7 mouse cellular contexts compared by ENCODE assay signal in the genomic region with DNA sequence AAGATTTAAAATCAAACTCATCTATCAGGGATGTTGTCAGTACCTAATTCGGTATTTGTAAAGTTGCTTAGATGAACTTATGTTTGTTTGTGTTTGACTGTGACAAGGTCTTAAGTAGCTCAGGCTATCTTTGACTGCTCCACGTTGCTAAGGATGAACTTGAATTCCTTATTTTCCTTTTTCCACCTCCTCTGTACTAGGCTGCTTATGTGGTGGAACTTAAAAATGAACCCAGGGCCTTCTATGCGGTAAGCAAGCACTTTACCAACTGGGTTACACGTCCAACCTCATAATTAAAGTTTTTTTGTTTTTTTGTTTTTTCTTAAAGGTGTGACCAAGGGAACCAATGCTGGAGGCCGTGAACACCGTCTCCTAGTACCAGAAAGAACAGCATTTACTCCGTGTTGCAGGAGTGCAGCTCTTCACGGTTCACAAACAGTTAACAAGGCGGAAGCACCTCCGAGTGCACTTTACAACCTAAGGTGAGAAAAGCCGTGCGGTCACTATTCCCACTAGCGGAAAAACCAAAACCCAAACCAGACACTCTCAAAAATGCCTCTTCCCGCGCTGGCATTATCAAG. TPM values are rescaled to one million over a fixed set of nuclear protein-coding genes. Genes with fewer than 3 reads are reported as not detected.
A peak's percentile ranks its signal among the peaks of the same experiment; 100 is the strongest.
DNase-seq lines count a peak whose midpoint lies in the region; ATAC-seq and TF ChIP-seq lines count a peak whose summit lies in the region.

A gene (plus strand): TSS at position 325 of the 581 bp plus-strand sequence.

- ATAC-seq in embryonic facial prominence, embryonic 13.5 days (ENCODE audit: insufficient number of reproducible peaks, insufficient read depth, low FRiP score, low TSS enrichment, low read depth): no peak
- ATAC-seq in heart, embryonic 16.5 days (replicated peaks; ENCODE audit: extremely low read depth, insufficient read depth, low FRiP score): peak; percentile 20; the same call in 1 of the 2 replicates
- peak; percentile 75 for ATAC-seq in neural tube, embryonic 15.5 days (ENCODE audit: low FRiP score)

- 8% methylated on average over 15 of the region's 15 CpGs for WGBS in thymus, adult 2 months
- WGBS in embryonic facial prominence, embryonic 13.5 days: 5% methylated on average over 15 of the region's 15 CpGs
- WGBS in heart, embryonic 16.5 days: 4% methylated on average over 15 of the region's 15 CpGs
- WGBS in limb, embryonic 10.5 days: 5% methylated on average over 15 of the region's 15 CpGs
- 5% methylated on average over 15 of the region's 15 CpGs for whole genome bisulfite sequencing in neural tube, embryonic 15.5 days

- H3K27me3 ChIP-seq in thymus, adult 2 months (ENCODE audit: control insufficient read depth, insufficient read depth, low read length): no peaks in the 10 kb centered on the region
- peaks cover under 1% of the 10 kb centered on the region; the same call in 1 of the 2 replicates for H3K27me3 ChIP-seq in embryonic facial prominence, embryonic 13.5 days
- H3K27me3 ChIP-seq in heart, embryonic 16.5 days (ENCODE audit: control insufficient read depth, insufficient read depth, low read length): no peaks in the 10 kb centered on the region
- H3K27me3 ChIP-seq in limb, embryonic 10.5 days (ENCODE audit: low read depth, poor library complexity, severe bottlenecking): no peaks in the 10 kb centered on the region
- no peaks in the 10 kb centered on the region for H3K27me3 ChIP-seq in neural tube, embryonic 15.5 days (replicated peaks)

- H3K27ac ChIP-seq in thymus, adult 2 months (ENCODE audit: control insufficient read depth, insufficient read depth, low read length): peak within 1 kb of the TSS; percentile 39; the same call in 1 of the 2 replicates
- H3K27ac ChIP-seq in embryonic facial prominence, embryonic 13.5 days: peak within 1 kb of the TSS; percentile 92
- peak within 1 kb of the TSS; percentile 94 for H3K27ac ChIP-seq in heart, embryonic 16.5 days (ENCODE audit: low read length)
- H3K27ac ChIP-seq in limb, embryonic 10.5 days: peak within 1 kb of the TSS; percentile 94
- H3K27ac ChIP-seq in neural tube, embryonic 15.5 days (replicated peaks): peak within 1 kb of the TSS; percentile 94

- peak within 1 kb of the TSS; percentile 77 for H3K4me3 ChIP-seq in thymus, adult 2 months (ENCODE audit: control insufficient read depth, insufficient read depth, low read length)
- peak within 1 kb of the TSS; percentile 97 for H3K4me3 ChIP-seq in embryonic facial prominence, embryonic 13.5 days
- H3K4me3 ChIP-seq in heart, embryonic 16.5 days (ENCODE audit: low read length): peak within 1 kb of the TSS; percentile 87
- H3K4me3 ChIP-seq in limb, embryonic 10.5 days: peak within 1 kb of the TSS; percentile 97
- peak within 1 kb of the TSS; percentile 100 for H3K4me3 ChIP-seq in neural tube, embryonic 15.5 days (replicated peaks)

- no peak for TF ChIP-seq POLR2A in thymus, adult 2 months (IDR thresholded peaks at IDR 0.05; ENCODE audit: control insufficient read depth, extremely low read depth, insufficient read depth, low read length, poor library complexity)

- peaks cover 5% of the 10 kb centered on the region for H3K4me1 ChIP-seq in thymus, adult 2 months (replicated peaks; ENCODE audit: control insufficient read depth, insufficient read depth, low read length)
- peaks cover 8% of the 10 kb centered on the region for H3K4me1 ChIP-seq in embryonic facial prominence, embryonic 13.5 days
- 0 out of 2 replicates have a peak, but pooled peaks cover 3% of the 10 kb centered on the region for H3K4me1 ChIP-seq in heart, embryonic 16.5 days (ENCODE audit: control insufficient read depth, insufficient read depth, low read length)
- H3K4me1 ChIP-seq in limb, embryonic 10.5 days: peaks cover 8% of the 10 kb centered on the region
- H3K4me1 ChIP-seq in neural tube, embryonic 15.5 days: peaks cover 16% of the 10 kb centered on the region

- no peaks in the 10 kb centered on the region for H3K36me3 ChIP-seq in thymus, adult 2 months (ENCODE audit: control insufficient read depth, insufficient read depth, low read length)
- H3K36me3 ChIP-seq in embryonic facial prominence, embryonic 13.5 days: no peaks in the 10 kb centered on the region
- H3K36me3 ChIP-seq in heart, embryonic 16.5 days (ENCODE audit: control insufficient read depth, insufficient read depth): no peaks in the 10 kb centered on the region
- H3K36me3 ChIP-seq in limb, embryonic 10.5 days: no peaks in the 10 kb centered on the region
- H3K36me3 ChIP-seq in neural tube, embryonic 15.5 days: no peaks in the 10 kb centered on the region

- TF ChIP-seq CTCF in thymus, adult 2 months (IDR thresholded peaks at IDR 0.05; ENCODE audit: borderline replicate concordance, control insufficient read depth, extremely low read depth, insufficient read depth, low read length, poor library complexity): no peak

- DNase-seq in thymus, adult 2 months: no peak
- DNase-seq in thymus, postnatal 25 days: no peak
- DNase-seq in limb, embryonic 10.5 days (ENCODE audit: low spot score): no peak
- DNase-seq in right cerebral cortex, postnatal 36 days (ENCODE audit: low spot score in 2 of 2): no peak

- no peaks in the 10 kb centered on the region for H3K9me3 ChIP-seq in embryonic facial prominence, embryonic 13.5 days
- H3K9me3 ChIP-seq in heart, embryonic 16.5 days (replicated peaks; ENCODE audit: control insufficient read depth, low read length): no peaks in the 10 kb centered on the region
- no peaks in the 10 kb centered on the region for H3K9me3 ChIP-seq in limb, embryonic 10.5 days (replicated peaks)
- no peaks in the 10 kb centered on the region for H3K9me3 ChIP-seq in neural tube, embryonic 15.5 days (replicated peaks)

- H3K4me2 ChIP-seq in embryonic facial prominence, embryonic 13.5 days: peak within 1 kb of the TSS; percentile 76
- H3K4me2 ChIP-seq in heart, embryonic 16.5 days (ENCODE audit: low read depth, low read length): peak within 1 kb of the TSS; percentile 91
- peak within 1 kb of the TSS; percentile 73 for H3K4me2 ChIP-seq in neural tube, embryonic 15.5 days

- peak within 1 kb of the TSS; percentile 94 for H3K9ac ChIP-seq in embryonic facial prominence, embryonic 13.5 days
- H3K9ac ChIP-seq in heart, embryonic 16.5 days (ENCODE audit: low read length): peak within 1 kb of the TSS; percentile 97
- H3K9ac ChIP-seq in neural tube, embryonic 15.5 days (replicated peaks): peak within 1 kb of the TSS; percentile 97

RNA-seq across cellular contexts. Expression of the gene that starts here (rescaled TPM):
- 13.3 and 17.4 TPM in 2 replicates for polyA plus RNA-seq in thymus, adult 2 months (2012; rRNA removed)
- polyA plus RNA-seq in embryonic facial prominence, embryonic 13.5 days (2015; fragmentation: Nextera tagmentation; extraction: Ambion mirVana): 43.6 and 50.1 TPM in 2 replicates
- 23.5 and 23.7 TPM in 2 replicates for polyA plus RNA-seq in heart, embryonic 16.5 days (2015; fragmentation: Nextera tagmentation; extraction: Ambion mirVana)
- 20.2 and 20.5 TPM in 2 replicates for polyA plus RNA-seq in limb, embryonic 10.5 days (2016; fragmentation: Nextera tagmentation; extraction: Ambion mirVana)
- 37.9 and 39.4 TPM in 2 replicates for polyA plus RNA-seq in neural tube, embryonic 15.5 days (2015; fragmentation: Nextera tagmentation; extraction: Ambion mirVana)

Comparison
In these comparisons a context has a peak if more than half of its experiments do, and no peak if none do; other contexts are left out.
1. H3K27ac ChIP-seq: peak in every context shown above with its lines; median percentile 94 in heart, embryonic 16.5 days; 94 in limb, embryonic 10.5 days; 94 in neural tube, embryonic 15.5 days; 92 in embryonic facial prominence, embryonic 13.5 days; 39 in thymus, adult 2 months.